Mouse (Mus musculus): ENCODE data around the gene Hoxd8.

Hoxd8 gene

GRCm38 (mm10) chr2:74670632-74671188 lies 33.7 kb upstream of the Hoxd8 start:
- DNase-seq = no peak

- DNase-seq = no peak
Observed at GRCm38 (mm10) chr2:74671847-74672246, 32.6 kb upstream of the Hoxd8 start.

- DNase-seq = no peak
Observed at GRCm38 (mm10) chr2:74672481-74673362, 31.7 kb upstream of the Hoxd8 start.

- DNase-seq = no peak
Observed at GRCm38 (mm10) chr2:74673835-74674425, 30.5 kb upstream of the Hoxd8 start.

- no peak for DNase-seq
Observed at GRCm38 (mm10) chr2:74674881-74675665, 29.3 kb upstream of the Hoxd8 start, which contains the start of gene Hoxd12. TSS of gene Hoxd12 (plus strand) at chr2:74675013.

GRCm38 (mm10) chr2:74675666-74676282 lies 28.6 kb upstream of the Hoxd8 start:
- no peak for DNase-seq

GRCm38 (mm10) chr2:74676376-74677052 lies 27.9 kb upstream of the Hoxd8 start:
- DNase-seq = no peak

- DNase-seq = no peak
Observed at GRCm38 (mm10) chr2:74677106-74677505, 27.3 kb upstream of the Hoxd8 start.

GRCm38 (mm10) chr2:74678891-74679595 lies 25.4 kb upstream of the Hoxd8 start, which contains the start of gene Hoxd11:
TSS of gene Hoxd11 (plus strand) at chr2:74679557.
- no peak for DNase-seq

- DNase-seq = no peak
Observed at GRCm38 (mm10) chr2:74679596-74679971, 24.8 kb upstream of the Hoxd8 start.

GRCm38 (mm10) chr2:74679980-74680379 lies 24.4 kb upstream of the Hoxd8 start:
- no peak for DNase-seq

- DNase-seq = no peak
Observed at GRCm38 (mm10) chr2:74680561-74681398, 23.6 kb upstream of the Hoxd8 start.

- DNase-seq = no peak
Observed at GRCm38 (mm10) chr2:74681594-74682531, 22.6 kb upstream of the Hoxd8 start.

- DNase-seq = no peak
Observed at GRCm38 (mm10) chr2:74682796-74683195, 21.6 kb upstream of the Hoxd8 start.

GRCm38 (mm10) chr2:74683471-74683951 lies 20.9 kb upstream of the Hoxd8 start:
- DNase-seq = no peak

GRCm38 (mm10) chr2:74684106-74684505 lies 20.3 kb upstream of the Hoxd8 start:
- DNase-seq = no peak

- no peak for DNase-seq
Observed at GRCm38 (mm10) chr2:74685059-74685603, 19.3 kb upstream of the Hoxd8 start.

- DNase-seq = no peak
Observed at GRCm38 (mm10) chr2:74686301-74686987, 18.0 kb upstream of the Hoxd8 start.

Data from cerebellum, adult 8-10 months (tissue).